Mouse (Mus musculus) CH12.LX (cell line): ENCODE measurements at regions not wholly inside any gene's neighbourhood (a gene's known extent, or its start where the extent isn't known, plus 50 kb on each side); places are given as distances from the start of the nearest gene placed in this dataset.

Experiments used
- CTCF ChIP-seq, 2 experiments: IDR thresholded peaks in 1 of 2; conservative IDR thresholded peaks in 1 of 2; 2 replicates each; pipeline ENCODE4 v1.5.1; 2011 to 2012; ENCODE audit warnings: low read depth in 2 of 2, low read length in 2 of 2, improper control_type of control experiment in 1 of 2, inconsistent platforms in 1 of 2, mild to moderate bottlenecking in 1 of 2, moderate library complexity in 1 of 2
- GABPA ChIP-seq: IDR thresholded peaks from 2 replicates; pipeline ENCODE4 v1.6.1; 2012; ENCODE audit warnings: low read depth, low read length, improper control_type of control experiment, inconsistent platforms; ENCODE audit not compliant: insufficient replicate concordance
- POLR2A ChIP-seq: IDR thresholded peaks from 2 replicates; pipeline ENCODE4 v1.6.1; 2011; ENCODE audit warnings: low read depth, mild to moderate bottlenecking, improper control_type of control experiment, low read length
- RAD21 ChIP-seq: IDR thresholded peaks from 2 replicates; pipeline ENCODE4 v1.6.1; 2011; ENCODE audit warnings: low read depth, mild to moderate bottlenecking, low read length, improper control_type of control experiment, moderate library complexity
- USF1 ChIP-seq: IDR thresholded peaks from 2 replicates; pipeline ENCODE4 v1.6.1; 2014; ENCODE audit warnings: low read depth, mild to moderate bottlenecking, inconsistent platforms, low read length, improper control_type of control experiment

- TF ChIP-seq CTCF (conservative IDR thresholded peaks at IDR 0.05 in 1 of 2, IDR thresholded peaks at IDR 0.05 in 1 of 2; ENCODE audit: low read depth in 2 of 2, low read length in 2 of 2): peak; percentile 31 to 82; a peak in 2 of 4 replicates
- no peak for TF ChIP-seq GABPA
- peak; percentile 91 for TF ChIP-seq RAD21
- TF ChIP-seq USF1: no peak
- TF ChIP-seq POLR2A: no peak
Measured at GRCm38 (mm10) chr9:61830236-61830635, 84.1 kb downstream of the Rplp1 start.
